Mouse (Mus musculus) kidney, postnatal 36 days (tissue): Measurements from ENCODE around the gene Foxe3.

Experiments
- DNase-seq, 2 experiments: peaks; one replicate each; pipeline ENCODE4 v3.0.0; 2021 to 2022; ENCODE audit warnings: mixed read lengths in 2 of 2

The Foxe3 gene

DNA sequence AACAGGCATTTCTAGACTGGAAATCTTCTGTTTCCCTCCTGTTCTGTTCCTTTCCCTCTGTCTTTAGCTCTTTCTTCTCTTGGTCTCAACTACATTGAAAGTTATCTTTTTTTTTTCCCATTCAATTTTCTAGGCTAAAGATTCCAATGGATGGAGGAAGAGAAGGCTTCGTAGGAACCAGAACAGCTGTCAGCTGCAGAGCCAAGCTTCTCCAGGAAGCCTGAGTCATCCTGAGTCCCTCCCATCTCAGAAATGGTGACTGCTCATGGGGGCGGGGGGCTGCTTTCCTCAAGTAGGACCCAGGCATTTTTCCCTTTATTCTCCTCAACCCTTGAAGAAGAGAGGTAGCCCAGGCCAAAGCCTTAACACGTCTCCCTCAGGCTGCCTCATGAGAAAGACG, 9.8 kb downstream of the Foxe3 start:
- no peak for DNase-seq

DNA sequence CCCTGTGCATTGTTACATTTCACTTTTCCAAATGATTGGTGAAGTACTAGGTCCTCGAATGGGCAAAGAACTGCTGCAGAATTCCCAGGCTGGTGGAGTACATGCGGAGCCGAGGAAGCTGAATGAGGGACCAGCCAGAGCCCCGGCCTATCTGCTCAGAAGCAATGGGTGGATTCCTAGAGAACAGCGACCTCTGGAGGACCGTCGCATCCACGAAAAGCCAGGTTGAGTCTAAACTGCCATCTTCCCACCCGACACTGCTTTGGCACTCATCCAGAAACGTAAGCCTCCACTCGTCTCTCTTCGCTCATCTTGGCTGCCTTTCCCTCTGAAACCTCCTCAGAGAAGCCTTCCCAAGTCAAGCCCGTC, 12.2 kb downstream of the Foxe3 start:
- peak; percentile 43 to 75 for DNase-seq

DNA sequence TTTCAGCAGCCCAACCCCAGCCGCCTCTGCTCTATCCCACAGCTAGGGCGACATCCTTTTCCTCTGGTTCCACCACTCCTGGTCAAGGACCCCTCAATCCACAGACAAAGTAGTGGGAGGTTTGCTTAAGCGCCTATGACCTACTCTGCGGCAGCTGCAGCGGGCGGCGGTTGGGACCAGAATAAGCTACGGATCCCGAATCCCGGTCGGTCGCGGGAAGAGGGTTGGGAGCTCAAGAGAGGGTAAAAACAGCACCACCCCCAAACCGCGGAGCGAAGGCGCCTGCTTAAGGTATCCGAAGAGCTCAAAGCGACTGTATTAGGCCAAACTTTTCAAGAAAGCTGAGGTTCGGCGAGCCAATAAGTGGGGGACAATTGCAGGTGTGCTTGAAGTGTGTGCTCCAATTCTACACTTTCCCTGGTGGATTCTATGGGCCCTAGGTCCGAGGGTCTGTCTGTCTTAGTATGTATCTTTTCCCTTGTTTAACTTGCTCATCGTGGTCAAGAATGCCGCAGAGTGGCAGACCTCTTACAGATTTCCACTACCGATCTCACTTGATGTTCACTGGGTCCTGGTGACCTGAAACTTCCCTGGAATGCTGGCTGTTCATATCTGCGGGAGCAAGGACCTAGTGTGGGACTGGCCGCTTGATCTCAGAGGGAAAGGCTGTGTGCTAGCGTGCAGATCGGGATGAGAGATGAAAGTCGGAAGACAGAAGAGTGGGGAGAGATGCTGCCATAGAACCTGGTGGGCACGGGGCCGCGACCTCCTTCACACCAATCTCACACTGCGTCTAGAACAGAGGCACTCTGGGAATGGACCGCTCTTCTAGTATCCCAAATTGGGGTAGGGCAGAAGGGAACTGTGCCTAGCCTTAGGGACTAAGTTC, 12.9 kb downstream of the Foxe3 start:
- no peak for DNase-seq

DNA sequence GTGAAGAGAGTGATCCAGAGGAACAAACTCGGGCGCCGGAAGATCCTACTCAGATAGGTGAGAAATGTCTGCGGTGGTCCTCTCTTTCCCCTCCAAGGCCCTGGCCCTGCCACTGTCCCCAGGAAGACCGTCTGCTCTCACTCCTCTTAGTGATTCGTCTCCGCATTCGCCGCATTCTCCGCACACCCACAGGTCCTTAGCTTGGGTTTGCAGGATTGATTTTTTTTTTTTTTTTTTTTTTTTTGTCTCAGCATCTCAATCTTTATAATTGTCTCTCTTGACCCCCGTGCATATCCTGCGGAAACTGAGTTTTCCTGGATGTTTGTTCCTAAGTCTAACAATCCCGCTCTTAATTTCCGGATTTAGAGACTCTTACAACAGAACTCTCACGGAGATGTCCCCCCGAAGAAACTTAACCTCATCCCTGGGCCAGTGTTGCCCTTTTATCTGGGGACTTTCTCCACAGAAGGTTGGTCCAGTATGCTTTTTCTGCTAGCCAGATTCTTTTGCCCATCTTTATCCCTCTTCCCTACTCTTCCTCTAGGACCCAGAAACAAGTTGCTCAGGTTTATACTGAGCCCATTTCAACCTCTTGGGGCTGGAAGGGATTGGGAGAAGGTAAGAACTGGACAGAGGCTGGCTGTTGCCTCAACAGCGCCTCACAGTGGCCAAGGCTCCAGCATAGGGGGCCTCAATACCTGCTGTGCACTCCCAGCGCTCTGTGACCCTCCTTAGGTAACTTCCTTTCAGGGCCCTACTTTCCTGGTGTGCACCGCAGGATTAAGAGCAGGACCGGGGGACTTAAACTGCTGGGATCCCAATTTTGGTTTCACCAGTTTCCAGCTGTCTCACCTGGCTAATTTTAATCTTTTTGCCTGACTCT, 16.0 kb downstream of the Foxe3 start:
- peak in 1 of 2 experiments; percentile 72 for DNase-seq

DNA sequence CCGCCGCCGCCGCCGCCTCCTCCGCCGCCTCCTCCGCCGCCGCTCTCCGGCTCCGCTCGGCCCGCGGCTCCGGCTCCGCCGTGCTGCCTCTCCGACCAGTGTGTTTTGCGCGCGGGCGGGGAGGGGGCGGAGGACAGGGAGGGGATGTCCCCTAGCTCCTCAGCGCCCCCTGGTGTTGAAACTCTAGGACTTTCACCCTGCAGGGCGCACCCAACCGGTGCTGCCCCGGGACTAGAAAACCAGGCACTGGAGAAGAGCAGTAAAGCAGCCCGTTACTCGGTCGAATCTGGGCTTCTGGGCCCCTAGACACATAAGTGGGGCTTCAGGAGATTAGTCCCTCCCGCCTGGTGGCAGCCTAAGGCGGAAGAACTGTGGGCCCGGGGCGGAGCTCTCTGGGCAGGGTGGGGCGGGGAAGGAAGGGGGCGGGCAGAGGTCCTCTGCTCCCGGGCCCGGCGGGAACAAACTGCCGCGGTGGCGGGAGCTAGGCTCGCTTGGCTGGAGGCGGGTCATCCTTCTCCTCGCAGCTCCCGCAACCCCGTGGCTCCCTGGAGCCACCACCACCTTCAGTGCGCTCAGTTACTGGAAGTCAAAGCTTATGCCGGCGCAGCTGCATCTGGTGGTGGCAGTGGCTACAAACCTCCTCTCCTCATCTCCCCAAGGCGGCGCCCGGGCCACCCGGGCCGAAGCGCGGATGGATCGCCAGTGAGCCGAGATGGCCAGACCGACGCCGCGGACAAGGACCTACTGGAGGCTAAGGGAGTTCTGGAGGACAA, 16.8 kb downstream of the Foxe3 start, which contains the start of gene Foxd2:
Foxd2 (minus strand) TSS at position 45 of the 773 bp plus-strand sequence.
- peak; percentile 83 to 94 for DNase-seq

DNA sequence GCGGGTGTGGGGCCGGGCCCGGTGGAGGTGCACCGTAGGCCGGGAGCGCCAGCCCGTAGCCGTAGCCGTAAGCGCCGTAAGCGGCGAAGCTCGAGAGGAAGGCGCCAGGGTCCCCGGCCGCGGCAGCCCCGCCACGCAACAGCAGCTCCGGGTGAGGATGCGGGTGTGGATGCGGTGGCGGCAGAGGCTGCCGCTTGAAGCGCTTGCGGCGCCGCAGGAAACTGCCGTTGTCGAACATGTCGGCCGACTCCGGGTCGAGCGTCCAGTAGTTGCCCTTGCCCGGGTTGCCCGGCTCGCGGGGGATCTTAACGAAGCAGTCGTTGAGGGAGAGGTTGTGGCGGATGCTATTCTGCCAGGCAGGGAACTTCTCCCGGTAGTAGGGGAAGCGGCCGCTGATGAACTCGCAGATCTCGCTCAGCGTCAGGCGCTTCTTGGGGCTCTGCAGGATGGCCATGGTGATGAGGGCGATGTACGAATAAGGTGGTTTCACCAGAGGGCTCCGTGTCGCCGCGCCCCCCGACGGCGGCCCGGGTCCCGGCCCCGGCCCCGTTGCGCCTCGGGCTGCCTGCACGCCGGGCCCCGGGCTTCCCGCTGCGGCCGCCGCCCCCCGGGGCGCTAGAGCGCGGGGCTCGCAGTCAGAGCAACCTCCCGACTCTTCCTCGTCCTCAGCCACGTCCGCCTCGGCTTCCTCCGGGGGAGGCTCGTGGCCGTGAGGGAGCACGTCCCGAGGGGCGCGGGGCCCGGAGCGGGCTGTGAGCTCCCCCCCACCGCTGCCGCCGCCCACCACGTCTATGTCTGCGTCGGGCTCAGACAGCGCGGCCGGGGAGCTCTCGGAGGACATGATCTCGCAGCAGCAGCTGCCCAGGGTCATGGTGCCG, 17.6 kb downstream of the Foxe3 start:
- peak in 1 of 2 experiments; percentile 49 for DNase-seq

DNA sequence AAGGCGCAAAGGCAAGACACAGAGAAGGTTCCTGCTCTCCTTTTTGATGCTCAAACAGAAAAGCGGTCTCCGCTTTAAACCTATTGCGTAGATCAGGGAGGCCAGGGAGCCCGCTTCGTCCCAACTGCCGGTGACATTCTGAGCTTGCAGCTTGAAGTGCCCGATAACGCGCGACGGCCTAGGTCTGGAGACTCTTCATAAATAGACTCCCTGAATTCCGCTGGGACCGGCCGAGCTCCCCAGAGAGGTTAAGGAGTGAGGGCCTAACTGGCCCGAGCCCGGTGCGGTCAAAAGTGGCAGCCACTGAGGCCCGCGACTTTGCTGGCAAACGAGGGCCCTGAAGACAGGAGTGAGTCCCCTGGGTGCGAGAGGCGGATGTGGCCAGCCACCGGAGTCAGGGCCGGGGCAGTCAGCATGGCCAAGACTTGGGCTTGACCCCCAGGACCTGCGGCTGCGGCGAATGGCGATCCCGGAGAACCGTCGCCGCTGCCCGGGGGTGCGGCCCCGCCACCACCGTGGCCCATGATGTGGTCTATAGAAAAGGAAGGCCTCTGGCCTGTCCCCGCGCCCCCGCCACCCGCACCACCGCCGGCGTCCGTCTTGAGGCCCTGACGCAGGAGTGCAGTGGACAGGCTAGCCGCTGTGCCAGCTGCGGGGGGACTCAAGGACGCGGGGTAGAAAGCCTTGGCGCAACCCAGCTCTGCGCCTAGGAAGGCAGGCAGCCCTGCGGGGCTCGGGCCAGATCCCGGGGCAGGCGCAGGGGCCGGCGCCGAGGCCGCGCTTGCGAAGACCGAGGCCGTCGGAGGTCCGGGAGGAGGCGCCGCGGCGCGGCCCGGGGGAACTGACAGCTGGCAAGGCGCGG, 18.5 kb downstream of the Foxe3 start:
- DNase-seq: peak in 1 of 2 experiments; percentile 24

DNA sequence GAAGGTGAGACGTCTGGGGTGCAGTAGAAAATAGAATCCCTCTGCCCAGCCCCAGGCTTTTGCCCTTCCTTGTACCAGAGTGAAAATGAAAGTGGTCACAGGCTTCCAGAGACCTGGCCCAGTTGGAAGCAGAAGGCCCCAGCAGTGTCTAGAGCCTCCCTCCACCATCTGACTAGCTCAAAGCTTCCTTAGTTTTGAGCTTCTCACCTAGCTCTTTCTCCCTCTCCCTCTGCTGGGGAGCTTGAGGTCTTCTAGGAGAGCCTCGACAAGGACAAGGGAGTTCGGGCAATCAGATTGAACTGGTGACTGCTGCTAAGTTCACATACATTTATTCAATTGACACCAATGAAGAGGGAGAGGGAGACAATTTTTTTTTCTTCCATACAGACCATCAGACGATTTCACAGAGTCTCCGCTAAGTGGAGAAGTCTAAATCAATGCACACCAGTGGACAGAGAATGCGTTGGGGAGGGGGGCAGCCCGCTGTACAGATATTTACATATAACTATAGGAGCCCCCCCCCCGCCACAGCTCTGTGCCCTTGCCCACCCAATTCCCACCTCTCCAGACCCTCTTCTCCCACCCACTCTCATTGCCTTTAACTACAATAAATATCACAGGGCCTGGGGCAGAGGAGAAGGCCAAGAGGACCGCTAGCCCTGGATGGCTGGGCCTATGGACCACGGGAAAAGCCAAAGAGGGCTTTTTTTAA, 19.7 kb downstream of the Foxe3 start:
- DNase-seq: no peak

DNA sequence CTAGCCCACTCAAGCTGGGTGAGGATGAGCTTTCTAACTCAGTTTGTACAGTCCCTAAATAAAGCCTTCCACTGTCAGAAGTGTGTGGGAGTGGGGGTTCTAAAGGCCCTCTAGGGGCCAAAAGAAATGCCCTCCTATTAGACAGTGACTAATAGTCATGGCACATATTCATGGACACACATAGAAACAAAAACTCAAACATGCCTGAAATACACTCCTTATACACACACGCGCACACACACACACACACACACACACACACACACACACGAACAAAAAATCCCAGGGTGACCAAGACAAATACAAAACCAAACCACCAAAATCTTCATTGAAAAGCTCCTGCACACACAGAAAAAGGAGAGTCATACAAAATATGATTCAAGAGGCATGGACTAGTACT, 20.3 kb downstream of the Foxe3 start:
- DNase-seq: no peak

DNA sequence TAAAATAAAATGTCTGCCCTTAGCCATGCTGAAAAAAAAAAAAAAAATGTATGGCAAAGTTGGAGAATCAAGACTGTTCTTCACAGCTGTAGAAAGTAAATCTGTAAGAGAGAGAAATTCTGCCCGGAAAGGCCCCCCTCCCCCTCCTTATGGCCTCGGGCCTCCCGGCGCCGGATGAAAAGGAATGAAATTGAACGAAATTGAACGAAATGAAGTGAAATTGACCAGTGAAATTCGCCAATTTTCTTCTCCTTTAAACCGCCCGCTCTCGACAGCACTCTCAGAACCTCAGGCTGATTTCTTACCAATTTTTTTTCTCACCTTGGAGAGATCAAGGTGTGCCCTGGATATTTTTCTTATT, 22.4 kb downstream of the Foxe3 start:
- no peak for DNase-seq

DNA sequence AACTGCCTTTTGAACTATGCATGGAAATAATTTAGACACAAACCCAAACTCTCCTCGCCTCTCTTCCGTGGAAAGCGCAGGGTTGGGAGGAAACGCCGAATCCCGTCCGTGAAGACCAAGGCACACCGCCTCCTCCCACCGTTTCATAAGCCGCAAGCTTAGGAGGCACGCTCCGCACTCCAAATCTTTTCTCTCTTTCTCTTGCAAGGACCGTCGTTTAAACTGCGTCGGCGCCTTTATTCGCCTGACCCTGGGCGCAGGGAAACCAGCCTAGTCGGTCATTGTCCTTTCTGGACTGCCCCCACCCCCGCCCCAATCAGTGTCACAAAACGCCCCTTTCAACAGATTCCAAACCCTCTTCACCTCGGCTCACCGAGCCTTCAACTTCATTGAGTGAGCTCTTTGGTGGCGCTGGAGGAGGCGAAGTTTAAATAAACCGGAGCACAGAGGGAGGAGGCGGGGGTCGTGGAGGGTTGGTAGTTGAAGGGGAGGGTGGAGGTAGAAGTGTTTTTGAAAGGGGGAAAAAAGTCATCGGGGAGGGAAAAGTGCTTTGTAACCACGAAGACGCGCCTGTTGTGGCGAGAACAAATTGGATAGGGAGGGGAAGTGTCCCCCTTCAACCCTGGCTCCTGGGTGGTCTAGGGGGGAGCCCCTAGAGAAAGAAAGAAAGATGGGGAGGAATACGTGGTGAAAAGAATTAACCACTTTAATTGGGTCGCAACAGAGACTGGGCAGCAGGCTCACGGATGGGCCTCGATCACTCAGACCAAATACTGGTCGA, 23.0 kb downstream of the Foxe3 start:
- no peak for DNase-seq

DNA sequence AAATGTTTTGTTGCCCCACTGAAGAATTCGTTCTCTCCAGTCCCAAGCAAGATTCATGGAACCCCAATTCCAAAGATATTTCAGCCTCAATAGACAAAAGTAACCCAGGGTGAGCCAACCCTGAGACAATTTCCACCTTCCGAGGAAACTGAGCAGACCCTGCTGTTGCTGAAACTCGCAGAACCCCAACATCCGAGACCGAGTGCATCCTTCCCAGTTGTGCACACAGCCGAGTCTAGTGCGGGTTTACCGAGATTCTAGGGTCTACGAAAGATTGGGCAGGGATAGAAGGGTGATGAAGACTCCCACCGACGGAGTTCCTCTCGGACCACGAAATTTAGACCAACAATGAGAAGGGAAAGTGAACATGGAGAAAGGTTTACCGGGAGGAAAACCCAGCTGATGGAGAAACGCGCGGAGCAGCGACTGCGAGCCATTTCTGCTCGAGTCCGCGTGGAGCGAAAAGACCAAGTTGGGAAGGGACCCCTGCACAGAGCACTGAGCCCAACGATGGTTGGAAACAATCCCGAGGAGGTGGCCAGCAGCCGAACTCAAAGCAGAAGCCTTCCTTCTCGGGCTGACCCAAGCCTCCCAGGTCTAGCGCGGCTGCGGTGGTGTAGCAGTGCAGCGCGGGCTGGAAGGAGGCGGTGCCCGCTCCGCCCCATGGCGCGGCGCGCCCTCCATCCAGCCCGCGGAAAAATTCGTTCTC, 24.0 kb downstream of the Foxe3 start:
- DNase-seq: peak in 1 of 2 experiments; percentile 28

DNA sequence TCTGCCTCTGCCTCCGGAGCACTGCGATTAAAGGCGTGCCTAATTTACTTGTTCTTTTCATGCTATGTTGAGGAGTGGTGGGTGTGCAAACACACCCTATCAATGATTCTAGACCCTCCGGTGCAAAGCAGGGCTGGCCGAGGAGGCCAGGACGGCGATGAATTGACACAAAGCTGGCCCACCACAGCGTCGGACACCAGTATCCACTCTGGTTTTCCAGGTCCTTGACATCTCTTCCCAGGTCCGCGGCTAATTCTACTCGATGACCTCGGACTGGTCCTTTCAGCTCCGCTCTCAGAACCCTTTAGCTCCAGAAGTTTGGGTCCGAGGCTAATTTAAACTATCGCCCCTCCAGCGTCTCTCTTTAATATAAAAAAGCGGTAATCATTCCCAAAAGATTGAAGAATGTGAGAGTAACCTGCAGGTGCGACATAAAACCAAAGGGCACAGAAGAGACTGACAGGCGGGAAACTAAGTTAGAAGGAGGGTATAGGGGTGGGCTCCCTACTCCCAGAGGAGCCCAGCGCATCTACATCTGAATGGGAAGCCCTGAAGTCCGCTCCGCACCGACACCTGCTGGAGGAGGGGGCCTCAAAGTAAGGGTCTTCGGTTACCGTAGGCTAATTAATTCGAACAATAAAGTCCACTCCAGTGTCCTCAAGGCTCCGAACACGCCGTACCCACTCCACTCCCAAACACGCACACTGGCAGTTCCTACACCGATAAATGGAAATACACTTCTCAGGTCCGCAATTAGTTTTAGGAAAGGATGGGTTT, 24.8 kb downstream of the Foxe3 start:
- DNase-seq: no peak

DNA sequence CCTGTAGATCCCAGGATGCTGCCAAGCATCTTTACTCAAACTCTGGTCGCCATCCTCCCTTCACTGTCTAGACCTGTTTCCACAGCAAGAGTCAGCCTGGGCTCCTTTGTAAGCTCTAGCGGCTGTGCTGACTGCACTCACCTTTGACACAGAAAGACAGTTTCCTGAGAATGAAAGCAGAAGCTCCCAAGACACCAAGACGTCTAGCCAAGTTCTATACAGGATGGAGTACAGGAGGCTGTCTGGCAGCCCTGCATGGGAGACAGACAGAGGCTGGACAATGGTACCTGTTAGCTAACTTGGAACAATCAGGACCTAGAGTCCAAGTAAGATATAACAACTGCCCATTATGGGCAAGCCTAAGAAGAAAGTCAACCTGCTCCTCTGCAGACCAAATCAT, 25.9 kb downstream of the Foxe3 start:
- DNase-seq: no peak

DNA sequence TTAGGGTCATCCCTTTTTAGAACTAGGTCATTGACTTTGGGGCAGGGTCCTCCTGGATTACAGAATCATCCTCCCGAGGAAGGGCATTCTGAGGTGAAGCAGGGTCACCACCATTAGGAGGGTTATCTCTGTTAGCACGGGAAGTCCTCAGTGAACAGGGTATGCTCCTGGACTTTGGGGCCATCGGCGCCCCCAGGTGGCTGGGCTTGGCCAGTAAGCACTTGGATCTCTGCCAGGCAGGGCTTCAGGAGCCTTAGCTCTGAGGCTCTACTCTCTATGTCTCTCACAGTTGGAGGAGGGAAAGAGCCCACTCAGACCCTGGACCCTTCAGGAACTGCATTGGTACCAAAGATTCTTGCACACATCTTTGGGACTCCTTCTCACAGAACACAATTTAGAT, 28.0 kb downstream of the Foxe3 start:
- DNase-seq: peak in 1 of 2 experiments; percentile 60

DNA sequence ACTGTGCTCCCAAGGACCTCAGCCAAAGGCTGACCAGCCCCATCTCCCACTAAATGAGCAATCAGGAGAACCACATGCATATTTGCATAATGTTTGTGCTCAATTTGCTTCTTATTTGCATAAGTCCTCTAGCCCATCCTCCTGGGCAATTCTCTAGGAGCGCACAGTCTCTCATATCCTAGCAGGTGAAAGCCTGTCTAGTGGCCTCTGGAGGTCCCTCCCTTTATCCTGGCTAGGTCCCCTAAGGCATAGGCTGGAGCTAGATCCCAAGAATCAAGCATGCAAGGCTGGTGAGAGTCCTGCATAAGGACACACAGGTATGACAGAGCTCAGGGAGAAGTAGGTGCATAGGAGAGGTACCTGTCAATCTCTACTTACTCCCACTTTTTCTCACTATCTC, 43.6 kb downstream of the Foxe3 start:
- DNase-seq: no peak

DNA sequence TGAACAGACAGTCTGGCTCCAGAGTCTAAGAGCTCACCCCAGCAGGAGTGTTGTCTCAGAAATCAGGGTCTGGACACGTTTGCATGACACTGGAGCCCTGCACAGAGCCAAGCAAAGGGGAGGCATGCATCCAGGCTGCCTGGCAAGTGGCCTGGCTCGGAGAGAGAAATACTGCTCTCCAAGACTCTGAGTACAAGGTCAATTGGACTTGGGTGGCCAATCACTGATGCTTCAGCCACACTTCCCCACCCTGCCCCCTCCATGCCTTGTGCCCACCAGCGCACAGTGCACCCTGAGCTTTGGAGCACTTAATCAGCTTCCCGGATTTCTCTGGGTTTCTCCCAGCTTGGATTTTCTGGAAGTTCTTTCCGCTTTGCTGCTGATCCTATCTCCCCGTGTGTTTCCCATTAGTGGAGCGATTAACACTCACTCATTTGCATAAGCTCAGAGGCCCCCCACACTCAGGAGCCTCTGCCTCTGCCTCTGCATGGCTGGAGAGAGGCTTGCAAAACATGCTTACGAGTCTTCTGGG, 49.3 kb downstream of the Foxe3 start:
- no peak for DNase-seq
